Mouse (Mus musculus): ENCODE data around the gene St6gal1. TPM values are rescaled to one million over a fixed set of nuclear protein-coding genes. Genes with fewer than 3 reads are reported as not detected.

The St6gal1 gene
- polyA plus RNA-seq, 1 experiment from 2014 or later, result 15.9 TPM

DNA sequence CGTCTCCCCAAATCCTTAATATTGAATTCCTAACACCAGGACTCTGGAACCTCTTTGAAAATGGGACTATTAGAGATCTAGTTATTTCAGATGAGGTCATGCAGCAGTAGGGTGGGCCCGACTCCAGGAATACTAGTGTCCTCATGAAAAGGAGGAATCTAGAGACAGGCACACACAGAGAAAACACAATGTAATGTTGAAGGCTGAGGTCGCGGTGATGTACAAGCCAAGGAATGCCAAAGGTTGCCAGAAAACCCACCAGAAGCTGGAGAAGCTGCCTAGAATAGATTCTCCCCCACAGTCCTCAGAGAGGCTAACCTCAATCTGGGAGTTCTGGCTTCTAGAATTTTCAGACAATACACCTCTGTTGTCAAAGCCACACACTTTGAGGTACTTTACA is 136.5 kb downstream of the St6gal1 start:
- no peaks in the 10 kb centered on the region for H3K9me3 ChIP-seq
- WGBS, result 67% methylated on average over 4 of the region's 4 CpGs
- H3K36me3 ChIP-seq, result peaks cover 26% of the 10 kb centered on the region
- no peak overlapping the region for H3K4me2 ChIP-seq
- H3K9ac ChIP-seq, result no peak overlapping the region
- no peaks in the 10 kb centered on the region for H3K4me1 ChIP-seq
- no peak for ATAC-seq (ENCODE audit: extremely low read depth, insufficient number of reproducible peaks, low FRiP score, low TSS enrichment)
- H3K27ac ChIP-seq (replicated peaks), result no peak overlapping the region
- no peak overlapping the region for H3K4me3 ChIP-seq
- H3K27me3 ChIP-seq (replicated peaks), result no peaks in the 10 kb centered on the region

GRCm38 (mm10) chr16:23361434-23361970 is 137.0 kb downstream of the St6gal1 start:
- H3K4me1 ChIP-seq, result no peaks in the 10 kb centered on the region
- no peak overlapping the region for H3K4me3 ChIP-seq
- 61% methylated on average over 3 of the region's 3 CpGs for WGBS
- H3K27ac ChIP-seq (replicated peaks), result no peak overlapping the region
- peaks cover 23% of the 10 kb centered on the region for H3K36me3 ChIP-seq
- no peak overlapping the region for H3K9ac ChIP-seq
- no peaks in the 10 kb centered on the region for H3K9me3 ChIP-seq
- no peaks in the 10 kb centered on the region for H3K27me3 ChIP-seq (replicated peaks)
- H3K4me2 ChIP-seq, result no peak overlapping the region
- no peak for ATAC-seq (ENCODE audit: extremely low read depth, insufficient number of reproducible peaks, low FRiP score, low TSS enrichment)

- Histone ChIP-seq H3K9me3 (no peaks in the 10 kb centered on the region), H3K4me2 (no peak overlapping the region), H3K4me1 (no peaks in the 10 kb centered on the region), H3K9ac (no peak overlapping the region), H3K27ac (replicated peaks) (no peak overlapping the region), H3K4me3 (no peak overlapping the region), H3K36me3 (peaks cover 3% of the 10 kb centered on the region; the same call in 1 of the 2 replicates), H3K27me3 (replicated peaks) (no peaks in the 10 kb centered on the region)
- 68% methylated on average over 2 of the region's 2 CpGs for WGBS
- no peak for ATAC-seq (ENCODE audit: extremely low read depth, insufficient number of reproducible peaks, low FRiP score, low TSS enrichment)
Observed at GRCm38 (mm10) chr16:23364328-23364990, 139.9 kb downstream of the St6gal1 start.

DNA sequence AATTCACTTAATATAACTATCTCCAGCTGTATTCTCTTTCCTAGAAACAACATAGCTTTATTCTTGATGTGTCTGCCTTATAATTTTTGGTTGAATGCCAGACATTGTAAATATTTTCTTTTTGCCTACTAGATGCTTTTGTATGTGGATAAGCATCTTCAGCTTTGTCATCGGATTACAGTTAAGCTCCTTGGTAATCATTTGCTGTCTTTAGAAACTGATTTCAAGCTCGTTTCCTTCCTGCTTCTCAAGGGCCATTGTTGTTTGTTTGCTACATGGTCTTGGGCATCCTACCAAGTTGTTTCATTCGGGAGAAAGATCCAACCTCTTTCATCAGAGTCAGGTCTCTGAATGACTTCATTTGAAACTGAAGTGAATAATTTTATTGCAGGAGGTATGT is 144.6 kb downstream of the St6gal1 start:
- Histone ChIP-seq H3K9ac (no peak overlapping the region), H3K9me3 (no peaks in the 10 kb centered on the region), H3K4me3 (no peak overlapping the region), H3K4me1 (no peaks in the 10 kb centered on the region), H3K36me3 (no peaks in the 10 kb centered on the region), H3K4me2 (no peak overlapping the region), H3K27ac (replicated peaks) (no peak overlapping the region), H3K27me3 (replicated peaks) (no peaks in the 10 kb centered on the region)
- WGBS, result 57% methylated on average over 3 of the region's 3 CpGs
- ATAC-seq (ENCODE audit: extremely low read depth, insufficient number of reproducible peaks, low FRiP score, low TSS enrichment), result no peak

DNA sequence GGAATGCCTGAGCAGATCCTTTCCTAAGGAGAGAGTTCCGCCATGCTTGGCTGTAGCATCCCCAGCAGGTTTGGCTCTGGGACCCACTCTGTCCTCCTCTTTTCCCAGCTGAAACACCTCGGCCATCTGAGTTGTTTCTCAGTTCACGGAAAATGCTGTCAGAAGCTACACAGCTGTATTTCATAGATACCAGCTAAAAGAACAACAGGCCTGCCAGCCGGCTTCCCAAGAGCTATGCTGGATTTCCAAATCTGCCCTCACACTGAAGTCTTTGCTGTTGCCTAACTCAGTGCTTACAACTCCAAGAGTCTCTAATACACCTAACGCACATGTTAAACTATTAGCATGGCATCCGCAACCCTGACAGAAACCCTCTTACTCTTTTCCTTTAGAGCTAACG is 146.2 kb downstream of the St6gal1 start:
- Histone ChIP-seq H3K4me2 (no peak overlapping the region), H3K4me1 (no peaks in the 10 kb centered on the region), H3K27me3 (replicated peaks) (no peaks in the 10 kb centered on the region)

GRCm38 (mm10) chr16:23372340-23372739 is 147.8 kb downstream of the St6gal1 start:
- 45% methylated on average over 2 of the region's 2 CpGs for WGBS
- no peak overlapping the region for H3K4me2 ChIP-seq
- H3K4me3 ChIP-seq, result no peak overlapping the region
- 0 out of 2 replicates have a peak, but pooled peaks cover 3% of the 10 kb centered on the region for H3K4me1 ChIP-seq
- H3K36me3 ChIP-seq, result no peaks in the 10 kb centered on the region
- no peak for ATAC-seq (ENCODE audit: extremely low read depth, insufficient number of reproducible peaks, low FRiP score, low TSS enrichment)
- no peaks in the 10 kb centered on the region for H3K9me3 ChIP-seq
- no peak overlapping the region for H3K27ac ChIP-seq (replicated peaks)
- H3K9ac ChIP-seq, result no peak overlapping the region
- no peaks in the 10 kb centered on the region; the same call in 1 of the 2 replicates for H3K27me3 ChIP-seq (replicated peaks)

More for the DNA sequence above, 146.2 kb downstream of the St6gal1 start:
- no peaks in the 10 kb centered on the region for H3K36me3 ChIP-seq
- H3K27ac ChIP-seq (replicated peaks), result no peak overlapping the region
- no peak overlapping the region for H3K4me3 ChIP-seq
- 71% methylated on average over 7 of the region's 7 CpGs for WGBS
- ATAC-seq (ENCODE audit: extremely low read depth, insufficient number of reproducible peaks, low FRiP score, low TSS enrichment), result no peak
- no peaks in the 10 kb centered on the region for H3K9me3 ChIP-seq
- H3K9ac ChIP-seq, result no peak overlapping the region

DNA sequence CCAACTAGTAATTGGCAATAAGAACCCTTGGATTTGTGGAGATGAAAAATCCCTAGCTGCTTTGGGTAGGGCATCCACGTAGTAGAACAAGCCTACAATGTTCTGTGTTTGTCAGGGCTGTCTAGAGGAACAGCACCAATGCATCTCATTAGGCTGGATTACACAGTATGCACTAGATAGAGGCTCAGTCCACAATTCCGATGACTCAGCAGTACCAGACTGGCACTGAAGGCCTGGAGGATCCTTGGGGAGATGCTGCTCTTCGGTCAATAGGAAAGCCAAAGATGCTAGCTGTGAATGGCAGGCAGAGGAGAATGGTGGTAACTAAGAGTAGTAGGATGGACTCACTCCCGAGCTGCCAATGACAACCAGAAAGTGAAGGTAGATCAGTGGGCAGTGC is 149.5 kb downstream of the St6gal1 start:
- 0 out of 2 replicates have a peak, but pooled peaks cover 3% of the 10 kb centered on the region for H3K4me1 ChIP-seq
- no peak overlapping the region for H3K4me3 ChIP-seq
- no peak for ATAC-seq (ENCODE audit: extremely low read depth, insufficient number of reproducible peaks, low FRiP score, low TSS enrichment)
- H3K9me3 ChIP-seq, result no peaks in the 10 kb centered on the region
- no peak overlapping the region for H3K9ac ChIP-seq
- 84% methylated on average over 4 of the region's 4 CpGs for WGBS
- H3K36me3 ChIP-seq, result no peaks in the 10 kb centered on the region
- H3K27me3 ChIP-seq (replicated peaks), result peaks cover 2% of the 10 kb centered on the region; the same call in 1 of the 2 replicates
- H3K4me2 ChIP-seq, result no peak overlapping the region
- no peak overlapping the region for H3K27ac ChIP-seq (replicated peaks)

GRCm38 (mm10) chr16:23374938-23375337 is 150.4 kb downstream of the St6gal1 start:
- H3K27ac ChIP-seq (replicated peaks), result no peak overlapping the region
- no peaks in the 10 kb centered on the region for H3K36me3 ChIP-seq
- peaks cover 2% of the 10 kb centered on the region; the same call in 1 of the 2 replicates for H3K27me3 ChIP-seq (replicated peaks)
- no peak overlapping the region for H3K4me2 ChIP-seq
- no peak overlapping the region for H3K9ac ChIP-seq
- WGBS, result 53% methylated on average over 5 of the region's 5 CpGs
- ATAC-seq (ENCODE audit: extremely low read depth, insufficient number of reproducible peaks, low FRiP score, low TSS enrichment), result no peak
- H3K4me1 ChIP-seq, result 0 out of 2 replicates have a peak, but pooled peaks cover 3% of the 10 kb centered on the region
- no peak overlapping the region for H3K4me3 ChIP-seq
- no peaks in the 10 kb centered on the region for H3K9me3 ChIP-seq

GRCm38 (mm10) chr16:23376189-23376588 is 151.6 kb downstream of the St6gal1 start:
- no peak overlapping the region for H3K4me3 ChIP-seq
- no peaks in the 10 kb centered on the region for H3K9me3 ChIP-seq
- 0 out of 2 replicates have a peak, but pooled peaks cover 3% of the 10 kb centered on the region for H3K4me1 ChIP-seq
- WGBS, result 36% methylated on average over 10 of the region's 10 CpGs
- ATAC-seq (ENCODE audit: extremely low read depth, insufficient number of reproducible peaks, low FRiP score, low TSS enrichment), result no peak
- H3K9ac ChIP-seq, result no peak overlapping the region
- peaks cover 2% of the 10 kb centered on the region; the same call in 1 of the 2 replicates for H3K27me3 ChIP-seq (replicated peaks)
- H3K4me2 ChIP-seq, result no peak overlapping the region
- no peak overlapping the region for H3K27ac ChIP-seq (replicated peaks)
- no peaks in the 10 kb centered on the region for H3K36me3 ChIP-seq

DNA sequence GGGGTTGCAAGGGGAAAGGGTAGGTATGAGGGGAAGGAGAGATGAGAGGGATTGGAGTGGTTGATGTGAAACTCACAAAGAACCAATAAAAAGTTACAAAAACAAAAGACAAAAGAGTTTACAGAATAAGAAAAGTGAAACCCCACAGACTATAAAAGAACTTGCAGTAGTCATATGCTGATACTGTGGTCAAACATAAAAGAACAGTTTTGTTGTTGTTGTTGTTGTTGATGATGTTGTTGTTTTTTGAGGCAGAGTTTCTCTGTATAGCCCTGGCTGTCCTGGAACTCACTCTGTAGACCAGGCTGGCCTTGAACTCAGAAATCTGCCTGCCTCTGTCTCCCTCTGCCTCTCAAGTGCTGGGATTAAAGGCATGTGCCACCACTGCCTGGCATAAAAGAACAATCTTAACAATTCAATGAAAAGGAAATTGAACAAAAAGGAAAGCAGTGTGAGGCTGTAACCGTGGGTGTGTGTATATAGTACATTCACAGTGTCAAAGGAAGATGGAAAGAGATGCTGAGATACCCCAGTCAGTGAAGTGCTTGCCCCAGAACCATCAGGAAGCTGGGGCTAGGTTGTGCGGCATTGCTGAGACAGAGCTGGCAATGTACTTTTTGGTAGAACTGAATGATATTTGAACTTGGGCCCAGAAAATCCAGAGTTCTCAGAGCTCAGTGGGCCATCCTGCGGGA is 155.1 kb downstream of the St6gal1 start:
- H3K36me3 ChIP-seq, result no peaks in the 10 kb centered on the region
- no peak overlapping the region for H3K4me2 ChIP-seq
- no peak overlapping the region for H3K27ac ChIP-seq (replicated peaks)
- peaks cover 2% of the 10 kb centered on the region; the same call in 1 of the 2 replicates for H3K27me3 ChIP-seq (replicated peaks)
- ATAC-seq (ENCODE audit: extremely low read depth, insufficient number of reproducible peaks, low FRiP score, low TSS enrichment), result no peak
- WGBS, result 85% methylated on average over 3 of the region's 3 CpGs
- peaks cover under 1% of the 10 kb centered on the region; the same call in 1 of the 2 replicates for H3K9me3 ChIP-seq
- no peak overlapping the region for H3K9ac ChIP-seq
- no peak overlapping the region for H3K4me3 ChIP-seq
- H3K4me1 ChIP-seq, result 0 out of 2 replicates have a peak, but pooled peaks cover 3% of the 10 kb centered on the region

DNA sequence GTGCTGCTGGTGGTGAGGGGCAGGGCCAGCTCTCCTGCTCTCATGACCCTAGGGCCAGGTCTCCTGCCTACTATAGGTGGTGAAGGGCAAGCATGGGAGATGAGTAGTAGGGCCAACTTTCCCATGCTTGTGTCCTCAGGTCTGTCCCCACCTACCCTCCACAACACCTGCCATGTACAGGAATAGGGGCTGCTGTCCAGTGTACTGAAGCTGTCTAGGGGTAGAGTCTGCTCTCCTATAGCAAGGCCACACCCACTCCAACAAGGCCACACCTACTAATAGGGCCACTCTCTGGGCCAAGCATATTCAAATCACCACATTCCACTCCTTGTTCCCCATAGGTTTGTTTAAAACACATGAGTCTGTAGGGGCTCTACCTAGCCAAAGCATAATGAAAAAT is 159.8 kb downstream of the St6gal1 start:
- no peaks in the 10 kb centered on the region for H3K36me3 ChIP-seq
- H3K27ac ChIP-seq (replicated peaks), result no peak overlapping the region
- H3K9me3 ChIP-seq, result peaks cover 5% of the 10 kb centered on the region; the same call in 1 of the 2 replicates
- no peak for ATAC-seq (ENCODE audit: extremely low read depth, insufficient number of reproducible peaks, low FRiP score, low TSS enrichment)
- no peaks in the 10 kb centered on the region for H3K4me1 ChIP-seq
- no peak overlapping the region for H3K9ac ChIP-seq
- H3K4me2 ChIP-seq, result no peak overlapping the region
- no peaks in the 10 kb centered on the region for H3K27me3 ChIP-seq (replicated peaks)
- no peak overlapping the region for H3K4me3 ChIP-seq

All from heart, embryonic 13.5 days (tissue).